Mouse (Mus musculus) CD4-positive, CD25-positive, alpha-beta regulatory T cell, adult 2 months (primary cell): Measurements from ENCODE around the gene Mb.

ENCODE experiments used
- DNase-seq: peaks from one replicate; pipeline ENCODE4 v3.0.0-alpha.2; 2012; ENCODE audit warnings: low read depth, low spot score

Mb gene

DNA sequence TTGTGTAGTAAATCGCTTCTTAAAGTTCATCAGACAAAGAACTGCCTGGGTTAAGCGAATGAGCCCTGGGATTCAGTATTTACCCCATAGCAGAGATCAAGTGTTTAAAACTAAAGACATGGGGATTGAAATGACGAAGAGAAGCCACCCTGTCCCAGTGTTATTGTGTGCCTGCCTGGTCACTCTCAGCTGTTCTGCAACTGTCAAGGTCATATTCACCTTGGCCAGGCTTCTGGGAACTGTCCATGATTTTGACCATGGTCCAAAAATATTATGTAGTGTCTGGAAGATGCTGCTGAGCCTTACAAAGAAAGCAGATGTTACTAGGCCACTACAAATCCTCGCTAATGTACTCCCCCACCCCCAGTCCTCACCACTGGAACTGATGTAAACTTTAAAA, 70.7 kb downstream of the Mb start:
- DNase-seq = no peak

DNA sequence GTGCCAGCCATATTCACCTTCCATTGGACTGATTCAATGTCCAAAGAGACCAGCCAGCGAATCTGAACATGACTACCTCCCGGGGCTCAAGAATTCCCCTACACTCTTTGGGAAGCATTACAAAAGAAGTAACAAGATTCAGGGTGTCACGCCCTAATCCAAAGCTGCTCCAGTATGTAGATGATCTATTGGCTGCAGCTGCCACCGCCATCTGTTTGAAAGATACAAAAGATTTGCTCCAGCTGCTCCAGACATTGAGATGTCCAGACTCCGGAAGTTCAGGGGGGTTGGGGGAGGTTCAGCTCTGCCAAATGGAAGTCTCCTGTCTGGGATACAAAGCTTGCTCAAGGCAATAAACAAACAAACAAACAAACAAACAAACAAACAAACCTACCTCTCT, 73.9 kb downstream of the Mb start:
- DNase-seq = no peak

DNA sequence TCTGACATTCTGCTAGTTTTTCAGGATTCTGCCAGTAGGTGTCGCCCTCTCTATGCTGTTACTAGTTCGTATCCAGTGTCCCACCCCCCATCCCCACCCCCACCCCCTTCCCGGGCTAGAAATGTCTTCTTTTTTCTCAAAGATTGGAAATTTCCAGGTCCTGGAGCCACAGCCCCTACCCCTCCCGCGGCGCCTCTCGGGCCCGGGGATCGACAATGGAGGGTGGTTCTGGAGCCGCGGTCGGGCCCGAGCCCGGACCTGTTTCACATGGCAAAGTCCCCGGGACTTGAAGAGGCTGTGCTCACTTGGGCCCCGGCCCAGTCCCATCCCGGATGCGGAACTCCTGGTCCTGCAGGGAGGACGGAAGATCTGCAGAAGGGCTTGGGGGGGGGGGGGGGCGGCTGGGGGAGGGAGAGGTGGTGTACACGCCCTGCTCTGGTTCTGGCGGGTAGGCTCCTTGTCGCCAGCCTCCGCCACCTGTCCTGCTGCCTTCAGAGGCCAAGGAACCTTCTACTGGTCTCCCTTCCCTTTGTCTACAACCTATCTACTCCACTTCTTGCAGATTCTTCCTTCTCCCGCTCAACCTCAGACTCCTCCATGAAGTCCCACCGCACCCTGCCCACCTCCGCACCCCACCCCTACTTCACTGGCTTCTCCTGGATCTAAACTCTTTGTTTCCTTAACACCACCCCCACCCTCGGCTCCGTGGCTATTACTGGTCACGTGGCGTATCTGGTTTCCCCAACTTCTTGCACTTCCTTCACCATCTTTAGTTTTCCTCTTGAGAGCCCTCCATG, 76.4 kb downstream of the Mb start:
- DNase-seq = peak; percentile 80

DNA sequence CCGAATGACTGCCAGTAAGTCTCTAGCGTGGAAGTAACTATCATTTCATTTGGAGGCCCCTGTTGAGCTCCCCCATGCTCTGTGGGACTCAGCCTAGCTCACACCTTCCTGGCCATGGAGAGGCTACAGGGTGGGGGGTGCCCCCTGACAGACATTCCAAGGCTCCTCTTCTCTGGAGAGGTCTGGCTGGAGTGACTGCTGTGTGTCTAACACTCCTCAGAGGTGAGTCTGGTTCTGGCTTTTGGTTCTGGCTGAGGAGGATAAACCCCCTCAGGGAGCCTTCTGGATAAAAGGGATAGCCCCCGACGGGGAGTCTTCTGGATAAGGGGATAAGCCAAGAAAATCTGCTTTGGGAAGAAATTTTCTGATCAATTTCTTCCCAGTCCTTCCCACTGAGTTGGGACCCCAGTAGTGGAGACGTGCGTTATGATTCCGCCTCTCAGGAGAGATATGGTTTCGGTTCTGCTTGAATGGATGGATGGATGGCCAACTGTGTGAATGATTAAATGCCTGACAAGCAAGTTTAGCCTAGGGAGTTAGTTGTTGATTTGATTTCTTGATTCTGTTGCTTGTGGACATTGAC, 77.1 kb downstream of the Mb start:
- no peak for DNase-seq

- DNase-seq = no peak
These were observed 77.8 kb downstream of the Mb start for GRCm38 (mm10) chr15:76972661-76973060.
